Mouse (Mus musculus) adrenal gland, postnatal 4 days (tissue): ENCODE results near the gene Wnt11. TPM values are rescaled to one million over a fixed set of nuclear protein-coding genes. Genes with fewer than 3 reads are reported as not detected.
A peak's percentile ranks its signal among the peaks of the same experiment; 100 is the strongest.

Source experiments
- DNase-seq, 2 experiments: peaks; one replicate each; pipeline ENCODE4 v3.0.0; 2021 to 2022; ENCODE audit warnings: low spot score in 2 of 2, mixed read lengths in 2 of 2
- total RNA-seq, 2 experiments: library from RNA; stranded (reverse); gene quantifications; 2 replicates each; pipeline ENCODE4 v1.2.3; 2021

Gene Wnt11
- total RNA-seq, 2 experiments from 2014 or later = 4.2 to 5.3 TPM

- no peak for DNase-seq
Observed at GRCm38 (mm10) chr7:98828052-98828451, 6.9 kb upstream of the Wnt11 start.

- DNase-seq = no peak
Observed at GRCm38 (mm10) chr7:98828876-98829275, 6.0 kb upstream of the Wnt11 start.

GRCm38 (mm10) chr7:98831290-98831689 lies 3.6 kb upstream of the Wnt11 start:
- DNase-seq = no peak

- no peak for DNase-seq
Observed at GRCm38 (mm10) chr7:98835519-98836441, 868 bp downstream of the Wnt11 start.

- DNase-seq = peak in 1 of 2 experiments; percentile 49
Observed at GRCm38 (mm10) chr7:98836646-98837045, 1.7 kb downstream of the Wnt11 start.

GRCm38 (mm10) chr7:98837901-98838300 lies 3.0 kb downstream of the Wnt11 start:
- DNase-seq = peak; percentile 52 to 53

- peak in 1 of 2 experiments; percentile 33 for DNase-seq
Observed at GRCm38 (mm10) chr7:98838729-98839141, 3.8 kb downstream of the Wnt11 start.

GRCm38 (mm10) chr7:98839312-98839711 lies 4.4 kb downstream of the Wnt11 start:
- DNase-seq = no peak

- DNase-seq = no peak
Observed at GRCm38 (mm10) chr7:98840771-98841170, 5.9 kb downstream of the Wnt11 start.

- no peak for DNase-seq
Observed at GRCm38 (mm10) chr7:98841802-98842201, 6.9 kb downstream of the Wnt11 start.

- no peak for DNase-seq
Observed at GRCm38 (mm10) chr7:98842997-98843396, 8.1 kb downstream of the Wnt11 start.

GRCm38 (mm10) chr7:98843649-98844048 lies 8.7 kb downstream of the Wnt11 start:
- no peak for DNase-seq

GRCm38 (mm10) chr7:98848899-98849640 lies 14.2 kb downstream of the Wnt11 start:
- DNase-seq = no peak

- no peak for DNase-seq
Observed at GRCm38 (mm10) chr7:98850388-98850787, 15.5 kb downstream of the Wnt11 start.

- no peak for DNase-seq
Observed at GRCm38 (mm10) chr7:98851220-98851619, 16.3 kb downstream of the Wnt11 start.

GRCm38 (mm10) chr7:98852950-98853650 lies 18.2 kb downstream of the Wnt11 start:
- DNase-seq = no peak

- no peak for DNase-seq
Observed at GRCm38 (mm10) chr7:98853806-98854205, 18.9 kb downstream of the Wnt11 start.

GRCm38 (mm10) chr7:98855388-98855787 lies 20.5 kb downstream of the Wnt11 start:
- no peak for DNase-seq

- no peak for DNase-seq
Observed at GRCm38 (mm10) chr7:98856128-98856527, 21.2 kb downstream of the Wnt11 start.

GRCm38 (mm10) chr7:98857094-98857493 lies 22.2 kb downstream of the Wnt11 start:
- no peak for DNase-seq

- DNase-seq = no peak
Observed at GRCm38 (mm10) chr7:98861002-98861401, 26.1 kb downstream of the Wnt11 start.
